In the genomic region with DNA sequence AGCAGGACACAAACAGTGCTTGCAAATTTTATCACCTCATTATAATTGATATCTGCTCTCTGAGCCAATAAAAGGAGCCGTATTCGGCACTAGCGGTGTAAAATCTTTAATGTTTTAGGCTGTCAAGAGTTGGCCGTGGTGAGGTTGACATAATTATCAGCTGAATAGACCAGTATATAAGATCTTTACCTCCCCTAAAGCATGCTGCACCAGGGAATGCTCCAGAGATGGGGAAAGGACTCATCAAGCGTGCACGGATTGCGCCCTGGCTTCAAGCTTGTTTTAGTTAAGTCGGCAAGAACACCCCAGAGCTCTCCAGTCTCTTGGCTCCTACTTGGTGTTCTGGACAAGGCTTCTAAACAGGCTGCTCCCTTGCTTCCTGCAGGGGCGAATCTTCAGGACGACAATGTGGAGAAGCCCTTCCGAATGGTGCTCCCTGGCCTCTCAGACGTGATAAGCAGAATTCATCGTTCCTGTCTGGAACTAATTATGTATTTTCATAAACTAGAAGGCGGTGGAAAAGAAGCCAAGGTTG, we compare ENCODE assay signal across 15 mouse cellular contexts.
DNase-seq lines count a peak whose midpoint lies in the region; ATAC-seq and TF ChIP-seq lines count a peak whose summit lies in the region.
"Had no signal": no experiment of that assay in that cellular context is flagged by ENCODE, and none has a peak within 500 bp of the region (broad histone marks: within the 10 kb centered on the region; RNA-seq: fewer than 3 reads in every experiment).

No protein-coding gene starts in this region.

- 17% methylated on average over 14 of the region's 14 CpGs for WGBS in forebrain, embryonic 13.5 days
- WGBS in forebrain, postnatal 0 days = 15% methylated on average over 14 of the region's 14 CpGs
- WGBS in kidney, postnatal 0 days = 32% methylated on average over 14 of the region's 14 CpGs
- 18% methylated on average over 14 of the region's 14 CpGs for WGBS in midbrain, embryonic 16.5 days
- WGBS in midbrain, embryonic 13.5 days = 18% methylated on average over 14 of the region's 14 CpGs

- H3K27me3 ChIP-seq in forebrain, embryonic 13.5 days = peaks cover 18% of the 10 kb centered on the region
- peaks cover 11% of the 10 kb centered on the region for H3K27me3 ChIP-seq in forebrain, postnatal 0 days (ENCODE audit: insufficient read depth, low read length)
- H3K27me3 ChIP-seq in kidney, postnatal 0 days (ENCODE audit: insufficient read depth, low read length) = no peaks in the 10 kb centered on the region
- H3K27me3 ChIP-seq in midbrain, embryonic 16.5 days (ENCODE audit: control insufficient read depth, insufficient read depth, low read depth, low read length) = peaks cover 3% of the 10 kb centered on the region
- peaks cover 19% of the 10 kb centered on the region for H3K27me3 ChIP-seq in midbrain, embryonic 13.5 days

- H3K27ac ChIP-seq in forebrain, embryonic 13.5 days = no peak overlapping the region
- no peak overlapping the region for H3K27ac ChIP-seq in forebrain, postnatal 0 days (ENCODE audit: low read depth, low read length)
- H3K27ac ChIP-seq in kidney, postnatal 0 days = no peak overlapping the region
- no peak overlapping the region for H3K27ac ChIP-seq in midbrain, embryonic 16.5 days (ENCODE audit: low read length)
- H3K27ac ChIP-seq in midbrain, embryonic 13.5 days = no peak overlapping the region
- H3K27ac ChIP-seq: heart, embryonic 10.5 days; liver, embryonic 14.5 days had no signal

- H3K9me3 ChIP-seq in forebrain, embryonic 13.5 days (replicated peaks) = no peaks in the 10 kb centered on the region
- H3K9me3 ChIP-seq in forebrain, postnatal 0 days (ENCODE audit: low read length) = no peaks in the 10 kb centered on the region
- H3K9me3 ChIP-seq in kidney, postnatal 0 days (replicated peaks; ENCODE audit: low read length) = no peaks in the 10 kb centered on the region
- no peaks in the 10 kb centered on the region for H3K9me3 ChIP-seq in midbrain, embryonic 16.5 days (replicated peaks; ENCODE audit: control insufficient read depth, low read length, poor library complexity, severe bottlenecking)
- no peaks in the 10 kb centered on the region for H3K9me3 ChIP-seq in midbrain, embryonic 13.5 days
- H3K9me3 ChIP-seq: heart, embryonic 10.5 days had no signal

- no peak for DNase-seq in forebrain, postnatal 0 days
- peak; percentile 18 for DNase-seq in kidney, postnatal 0 days (ENCODE audit: low spot score)
- DNase-seq in kidney, adult 8-10 months = no peak
- DNase-seq in testis, postnatal 14 days (ENCODE audit: low spot score) = peak; percentile 26
- DNase-seq in layer of hippocampus, postnatal 10 days (ENCODE audit: low spot score in 2 of 2) = no peak
- DNase-seq: adrenal gland, adult 8-10 months; cerebellum, adult 9-10 months; gastrocnemius, postnatal 10 days; kidney, adult 2 months had no signal

- H3K9ac ChIP-seq in forebrain, embryonic 13.5 days = no peak overlapping the region
- H3K9ac ChIP-seq in forebrain, postnatal 0 days = no peak overlapping the region
- no peak overlapping the region for H3K9ac ChIP-seq in kidney, postnatal 0 days (ENCODE audit: low read depth, low read length)
- H3K9ac ChIP-seq in midbrain, embryonic 16.5 days (ENCODE audit: low read depth, low read length) = no peak overlapping the region
- H3K9ac ChIP-seq in midbrain, embryonic 13.5 days (replicated peaks) = no peak overlapping the region
- H3K9ac ChIP-seq: liver, embryonic 14.5 days had no signal

- peaks cover 21% of the 10 kb centered on the region for H3K4me1 ChIP-seq in forebrain, embryonic 13.5 days
- peaks cover 6% of the 10 kb centered on the region; the same call in 1 of the 2 replicates for H3K4me1 ChIP-seq in forebrain, postnatal 0 days (ENCODE audit: insufficient read depth)
- H3K4me1 ChIP-seq in kidney, postnatal 0 days (replicated peaks; ENCODE audit: insufficient read depth, low read length) = no peaks in the 10 kb centered on the region
- H3K4me1 ChIP-seq in midbrain, embryonic 16.5 days (ENCODE audit: control insufficient read depth, insufficient read depth, low read length) = peaks cover 9% of the 10 kb centered on the region; the same call in 1 of the 2 replicates
- peaks cover 20% of the 10 kb centered on the region for H3K4me1 ChIP-seq in midbrain, embryonic 13.5 days (replicated peaks)

- no peak overlapping the region for H3K4me3 ChIP-seq in forebrain, embryonic 13.5 days
- H3K4me3 ChIP-seq in forebrain, postnatal 0 days (ENCODE audit: low read depth, low read length) = no peak overlapping the region
- no peak overlapping the region for H3K4me3 ChIP-seq in kidney, postnatal 0 days (replicated peaks; ENCODE audit: low read depth, low read length)
- no peak overlapping the region for H3K4me3 ChIP-seq in midbrain, embryonic 16.5 days (ENCODE audit: low read depth, low read length)
- no peak overlapping the region for H3K4me3 ChIP-seq in midbrain, embryonic 13.5 days (replicated peaks)
- H3K4me3 ChIP-seq: heart, embryonic 10.5 days had no signal

- H3K4me2 ChIP-seq in forebrain, embryonic 13.5 days = peak overlapping the region; percentile 27
- no peak overlapping the region for H3K4me2 ChIP-seq in forebrain, postnatal 0 days (ENCODE audit: low read depth)
- no peak overlapping the region for H3K4me2 ChIP-seq in kidney, postnatal 0 days (ENCODE audit: low read length)
- peak overlapping the region; percentile 6; the same call in 1 of the 2 replicates for H3K4me2 ChIP-seq in midbrain, embryonic 16.5 days (ENCODE audit: low read length)
- H3K4me2 ChIP-seq in midbrain, embryonic 13.5 days (replicated peaks) = no peak overlapping the region

- no peak for TF ChIP-seq CTCF in forebrain, postnatal 0 days (IDR thresholded peaks at IDR 0.05; ENCODE audit: low read depth)
- TF ChIP-seq CTCF in kidney, postnatal 0 days (IDR thresholded peaks at IDR 0.05; ENCODE audit: low read depth) = no peak

- H3K36me3 ChIP-seq in forebrain, embryonic 13.5 days (ENCODE audit: poor library complexity, severe bottlenecking) = no peaks in the 10 kb centered on the region
- H3K36me3 ChIP-seq in forebrain, postnatal 0 days (ENCODE audit: insufficient read depth) = no peaks in the 10 kb centered on the region
- H3K36me3 ChIP-seq in kidney, postnatal 0 days (ENCODE audit: insufficient read depth, low read length) = no peaks in the 10 kb centered on the region
- no peaks in the 10 kb centered on the region for H3K36me3 ChIP-seq in midbrain, embryonic 16.5 days (ENCODE audit: control insufficient read depth, insufficient read depth, low read length)
- H3K36me3 ChIP-seq in midbrain, embryonic 13.5 days = no peaks in the 10 kb centered on the region
- H3K36me3 ChIP-seq: heart, embryonic 10.5 days had no signal

- ATAC-seq in forebrain, embryonic 13.5 days = no peak
- ATAC-seq in forebrain, postnatal 0 days = no peak
- ATAC-seq in kidney, postnatal 0 days (replicated peaks; ENCODE audit: low FRiP score, low read depth) = no peak
- no peak for ATAC-seq in midbrain, embryonic 16.5 days
- no peak for ATAC-seq in midbrain, embryonic 13.5 days
- ATAC-seq: hindbrain, embryonic 16.5 days had no signal

Comparison
In these comparisons a context has a peak if more than half of its experiments do, and no peak if none do; other contexts are left out.
1. H3K4me2 ChIP-seq: peak in forebrain, embryonic 13.5 days (single experiment) and midbrain, embryonic 16.5 days (single experiment); none in forebrain, postnatal 0 days (single experiment), kidney, postnatal 0 days (single experiment) and midbrain, embryonic 13.5 days (single experiment).
2. DNase-seq: peak in kidney, postnatal 0 days (single experiment) and testis, postnatal 14 days (single experiment); none in forebrain, postnatal 0 days (single experiment), kidney, adult 8-10 months (0 of 2) and layer of hippocampus, postnatal 10 days (0 of 2).